ENCODE assay signal across 16 mouse cellular contexts in the genomic region with DNA sequence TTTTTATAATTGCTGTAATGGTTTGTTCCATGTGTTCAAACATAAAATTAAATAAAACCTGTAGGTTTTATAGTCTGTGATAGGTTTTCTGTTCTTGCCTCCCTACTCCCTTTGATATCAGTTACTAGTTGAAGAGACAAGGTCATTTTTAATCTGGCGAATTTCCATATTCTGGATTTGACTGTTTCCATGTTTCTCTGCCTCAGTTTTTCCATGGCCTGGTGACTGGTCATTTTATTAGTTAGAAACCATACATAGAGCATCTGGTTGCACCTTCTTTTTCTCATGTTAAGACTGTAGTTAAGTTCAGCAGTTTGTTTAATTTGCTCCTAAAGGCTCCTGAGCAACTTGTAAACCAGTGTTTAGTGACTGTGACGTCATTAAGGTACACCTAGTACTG.
"Had no signal": no experiment of that assay in that cellular context is flagged by ENCODE, and none has a peak within 500 bp of the region (broad histone marks: within the 10 kb centered on the region; RNA-seq: fewer than 3 reads in every experiment).

No protein-coding gene starts in this region.

- H3K4me2 ChIP-seq: neural tube, embryonic 13.5 days; neural tube, embryonic 15.5 days; stomach, embryonic 15.5 days had no signal

- DNase-seq: retina, postnatal 1 day; right cerebral cortex, adult 18-20 months; right cerebral cortex, postnatal 14 days; right cerebral cortex, postnatal 25 days; right cerebral cortex, postnatal 4 days; spleen, adult 18-20 months; thymus, adult 18-20 months; thymus, adult 2 months; thymus, postnatal 14 days; thymus, postnatal 25 days; thymus, postnatal 36 days; thymus, postnatal 4 days had no signal

- H3K9ac ChIP-seq: neural tube, embryonic 13.5 days; neural tube, embryonic 15.5 days; stomach, embryonic 15.5 days had no signal

- H3K27ac ChIP-seq: neural tube, embryonic 13.5 days; neural tube, embryonic 15.5 days; stomach, embryonic 15.5 days; stomach, postnatal 0 days had no signal

- H3K4me3 ChIP-seq: neural tube, embryonic 13.5 days; neural tube, embryonic 15.5 days; stomach, embryonic 15.5 days had no signal

- H3K4me1 ChIP-seq: neural tube, embryonic 13.5 days; neural tube, embryonic 15.5 days; stomach, embryonic 15.5 days had no signal

- H3K27me3 ChIP-seq: neural tube, embryonic 13.5 days; neural tube, embryonic 15.5 days; stomach, embryonic 15.5 days had no signal

- H3K9me3 ChIP-seq: neural tube, embryonic 13.5 days; neural tube, embryonic 15.5 days; stomach, embryonic 15.5 days had no signal
